Mouse (Mus musculus) MN1 (cell line): ENCODE results near the gene Rb1.
A peak's percentile ranks its signal among the peaks of the same experiment; 100 is the strongest.

ENCODE experiments used
- DNase-seq: peaks from one replicate; pipeline ENCODE4 v3.0.0-alpha.2; 2016; ENCODE audit warnings: low spot score

Rb1 gene

DNA sequence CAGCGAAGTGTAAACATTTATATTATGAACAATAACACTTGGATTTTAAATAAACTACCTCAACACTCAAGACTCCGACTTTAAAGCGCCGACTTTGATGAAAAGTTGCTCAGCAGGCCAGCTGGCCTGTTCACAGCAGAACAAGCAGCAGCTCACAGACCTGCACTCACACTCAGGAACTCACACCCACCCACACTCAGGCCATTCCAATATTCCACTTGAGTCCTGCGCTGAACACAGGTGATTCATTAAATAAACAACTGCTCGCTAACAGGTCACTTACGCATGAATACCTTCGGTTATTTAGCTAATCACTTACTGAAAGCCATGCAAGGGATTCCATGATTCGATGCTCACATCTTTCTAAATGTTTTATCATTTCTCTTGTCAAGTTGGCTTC, 63.4 kb downstream of the Rb1 start:
- no peak for DNase-seq

DNA sequence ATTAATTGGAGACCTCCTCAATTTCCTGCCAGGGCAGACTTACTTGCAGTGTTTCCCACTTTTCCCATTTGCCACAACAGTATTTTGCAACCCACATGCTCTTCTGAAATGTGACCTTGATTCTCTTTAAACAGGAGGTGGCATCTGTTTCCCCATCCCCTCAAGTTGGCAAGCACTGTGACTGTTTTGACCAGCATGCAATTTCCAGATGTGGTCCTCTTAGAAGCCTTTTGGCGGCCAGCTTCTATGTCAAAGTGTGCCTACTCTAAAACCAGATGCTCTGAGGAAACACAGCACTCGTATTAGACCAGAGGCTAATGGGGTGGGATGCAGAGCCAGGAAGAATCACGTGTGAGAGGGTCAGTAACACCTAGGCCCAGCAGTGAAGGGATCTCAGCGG, 67.4 kb downstream of the Rb1 start:
- DNase-seq: no peak

DNA sequence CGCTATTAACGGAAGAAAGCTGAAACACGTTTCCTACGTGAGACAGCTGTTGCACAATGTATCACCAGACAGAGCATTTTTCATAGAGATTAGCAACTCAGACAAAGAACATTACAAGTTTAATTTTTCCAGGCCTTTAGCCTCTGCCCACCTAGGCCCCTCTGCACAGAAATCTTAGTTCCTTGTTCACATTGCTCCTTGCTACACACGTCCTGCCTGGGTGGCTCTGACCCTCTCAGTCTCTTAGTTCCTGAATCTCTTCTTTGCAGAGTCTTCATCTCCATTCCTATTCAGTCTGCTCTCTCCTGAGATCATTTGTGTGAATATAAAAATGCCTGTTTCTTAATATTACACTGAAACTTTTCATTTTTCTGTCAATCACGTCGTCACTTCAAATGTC, 68.3 kb downstream of the Rb1 start:
- no peak for DNase-seq

DNA sequence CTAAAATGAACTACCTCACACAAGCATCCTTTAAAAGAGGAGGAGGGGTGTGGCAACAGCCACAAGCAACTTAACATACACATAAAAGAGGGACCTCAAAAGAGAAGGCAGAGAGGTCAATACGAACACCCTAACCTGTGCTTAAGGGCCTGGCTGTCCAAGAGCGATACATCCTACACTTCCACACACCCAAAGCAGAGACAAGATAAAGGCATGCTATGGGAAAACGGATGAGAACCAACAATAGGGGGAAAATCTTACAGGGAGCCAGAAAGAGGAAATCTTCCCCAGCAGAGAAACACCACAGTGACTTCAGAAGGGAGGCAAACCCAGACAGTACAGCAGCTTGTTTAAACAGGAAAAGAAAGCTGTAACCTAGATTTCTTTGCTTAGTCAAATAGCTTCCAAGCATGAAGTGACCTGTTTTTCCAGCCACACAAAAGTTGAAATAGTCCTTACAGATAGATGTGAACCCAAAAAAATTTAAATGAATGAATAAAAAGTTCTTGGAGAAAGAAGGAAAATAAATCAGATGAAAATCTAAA, 70.1 kb downstream of the Rb1 start:
- no peak for DNase-seq

DNA sequence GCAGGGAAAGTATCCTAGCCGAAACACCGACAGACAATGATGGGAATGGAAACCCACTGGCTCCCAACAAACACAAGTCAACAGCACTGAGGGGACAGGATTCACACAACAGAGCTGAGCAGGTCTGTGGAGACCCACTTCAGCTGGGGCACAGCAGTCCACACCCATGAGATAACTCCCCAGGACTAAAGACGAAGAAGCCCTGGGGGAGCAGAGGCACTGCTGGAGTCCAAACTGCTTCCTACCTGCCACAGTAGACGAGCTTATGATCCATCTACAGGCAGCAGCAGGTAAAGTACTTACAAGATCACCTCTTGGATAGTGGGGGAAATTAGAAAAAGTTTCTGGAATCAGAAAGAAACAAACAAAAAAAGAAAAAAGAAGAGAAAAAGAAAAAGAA, 71.2 kb downstream of the Rb1 start:
- DNase-seq: no peak

DNA sequence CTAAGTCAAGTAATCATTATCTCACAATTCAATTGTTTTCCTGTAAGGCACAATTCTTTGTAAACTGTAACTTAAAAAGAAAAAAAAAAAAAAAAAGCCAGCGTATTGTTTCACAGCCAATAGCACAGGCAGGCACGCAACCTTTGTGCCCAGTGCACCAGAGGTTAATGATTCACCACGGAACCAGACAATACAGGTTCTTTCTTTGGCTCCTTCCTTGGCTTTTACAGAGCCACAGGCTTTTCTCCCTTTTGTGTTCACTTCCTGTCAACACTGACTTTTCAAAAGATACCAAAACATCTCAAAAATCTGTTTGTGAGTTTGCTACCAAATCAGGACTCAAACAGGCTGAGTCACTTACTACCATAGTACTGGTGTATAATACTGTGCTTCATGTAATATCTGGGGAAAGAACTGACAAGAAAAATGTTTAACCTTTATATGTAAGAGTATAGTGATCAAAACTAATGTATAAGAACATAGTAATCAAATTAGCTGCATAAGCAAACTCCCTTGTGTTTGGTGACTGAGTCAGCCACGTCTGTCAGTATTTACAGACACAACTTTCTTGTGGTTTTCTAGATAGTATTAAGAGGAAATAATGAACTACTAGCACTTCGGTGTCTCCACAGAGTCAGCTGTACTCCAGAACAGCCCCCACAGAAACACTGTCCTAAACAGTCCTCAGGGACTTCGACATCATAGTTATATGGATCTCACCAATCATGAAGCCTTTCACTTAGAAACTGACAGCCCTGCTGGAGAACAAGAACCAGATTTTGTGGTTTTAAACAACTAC, 72.0 kb downstream of the Rb1 start:
- no peak for DNase-seq

DNA sequence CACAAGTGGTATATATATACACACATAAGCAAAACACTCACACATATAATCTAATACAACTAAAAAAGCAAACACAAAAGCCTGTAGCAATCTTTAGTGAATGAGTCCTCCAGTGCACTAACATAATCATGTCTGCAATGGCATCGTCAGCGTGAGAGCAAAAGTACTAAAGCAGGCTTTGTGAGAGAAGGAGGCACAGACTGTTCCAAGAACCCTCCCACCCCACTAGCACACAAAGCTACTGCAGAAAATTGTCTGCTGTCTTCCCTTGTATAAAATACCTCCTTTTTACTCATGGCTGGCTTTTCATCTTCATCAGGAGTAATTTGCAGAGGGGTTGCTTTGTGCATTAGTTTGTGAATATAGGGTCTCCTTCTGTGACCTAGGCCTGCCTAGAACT, 73.3 kb downstream of the Rb1 start:
- DNase-seq: no peak

DNA sequence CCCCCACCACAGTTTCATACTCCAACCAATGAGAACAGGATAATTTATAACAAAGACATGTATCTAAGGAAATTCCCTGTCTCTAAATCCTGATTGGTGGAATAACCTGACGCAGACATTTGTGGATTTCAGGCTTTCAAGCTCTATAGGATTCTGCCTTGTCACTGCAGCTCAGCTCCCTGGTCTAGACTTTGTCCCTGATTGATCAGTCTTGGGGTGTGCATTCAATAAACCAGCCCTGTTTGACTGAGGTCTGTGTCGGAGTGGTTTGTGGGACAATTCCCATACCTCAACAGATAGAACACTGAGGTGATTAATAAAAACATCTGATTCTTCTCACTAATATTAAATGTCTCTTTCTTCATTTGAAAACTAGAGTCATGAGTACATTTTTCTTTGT, 75.6 kb downstream of the Rb1 start:
- no peak for DNase-seq

DNA sequence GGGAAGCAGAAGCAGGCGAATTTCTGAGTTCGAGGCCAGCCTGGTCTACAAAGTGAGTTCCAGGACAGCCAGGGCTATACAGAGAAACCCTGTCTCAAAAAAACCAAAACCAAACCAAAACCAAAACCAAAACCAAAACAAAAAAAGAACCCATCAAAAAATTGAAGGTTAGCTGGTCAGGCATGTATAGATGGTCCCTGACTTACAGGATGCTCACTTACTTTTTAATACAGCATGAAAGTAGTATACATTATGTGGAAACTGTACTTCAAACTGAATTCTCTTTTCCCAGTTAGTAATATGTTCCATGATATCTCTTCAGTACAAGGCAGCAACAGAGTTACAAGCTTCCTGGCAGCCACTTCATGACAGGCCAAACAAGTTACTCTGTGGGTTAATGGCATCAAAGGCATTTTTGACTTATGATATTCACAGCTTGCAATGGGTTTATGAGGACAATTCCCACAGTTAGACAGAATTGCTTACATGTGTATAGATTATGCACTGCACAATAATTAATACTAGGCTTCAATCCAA, 81.5 kb downstream of the Rb1 start:
- no peak for DNase-seq

DNA sequence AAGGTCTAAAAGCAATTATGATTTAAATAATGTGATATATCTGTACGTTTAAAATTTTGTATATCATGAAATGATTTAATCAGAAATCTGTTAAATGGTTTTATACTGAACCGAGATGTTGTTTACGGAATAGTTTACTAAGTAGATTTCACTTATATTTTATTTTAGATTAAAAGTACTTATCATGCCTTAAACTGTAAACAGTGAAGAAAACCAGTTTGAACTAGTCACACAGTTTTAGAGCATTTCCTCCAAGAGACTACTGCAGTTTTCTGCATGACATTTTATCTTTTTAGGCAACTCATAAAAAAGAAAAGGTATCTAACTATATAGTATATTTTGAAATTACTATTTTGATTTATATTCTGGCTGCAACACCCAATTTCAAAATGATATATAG, 85.8 kb downstream of the Rb1 start:
- no peak for DNase-seq

DNA sequence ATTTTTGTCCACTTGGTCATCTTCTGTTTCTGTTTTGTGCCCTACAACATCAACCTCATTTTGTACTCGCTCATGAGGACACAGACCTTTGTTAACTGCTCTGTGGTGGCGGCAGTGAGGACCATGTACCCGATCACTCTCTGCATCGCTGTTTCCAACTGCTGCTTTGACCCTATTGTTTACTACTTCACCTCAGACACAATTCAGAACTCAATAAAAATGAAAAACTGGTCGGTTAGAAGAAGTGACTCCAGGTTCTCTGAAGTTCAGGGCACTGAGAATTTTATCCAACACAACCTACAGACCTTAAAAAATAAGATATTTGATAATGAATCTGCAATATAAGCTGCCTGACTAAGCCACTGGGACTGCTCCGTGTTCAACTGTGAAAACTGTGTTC, 86.3 kb downstream of the Rb1 start:
- DNase-seq: no peak

DNA sequence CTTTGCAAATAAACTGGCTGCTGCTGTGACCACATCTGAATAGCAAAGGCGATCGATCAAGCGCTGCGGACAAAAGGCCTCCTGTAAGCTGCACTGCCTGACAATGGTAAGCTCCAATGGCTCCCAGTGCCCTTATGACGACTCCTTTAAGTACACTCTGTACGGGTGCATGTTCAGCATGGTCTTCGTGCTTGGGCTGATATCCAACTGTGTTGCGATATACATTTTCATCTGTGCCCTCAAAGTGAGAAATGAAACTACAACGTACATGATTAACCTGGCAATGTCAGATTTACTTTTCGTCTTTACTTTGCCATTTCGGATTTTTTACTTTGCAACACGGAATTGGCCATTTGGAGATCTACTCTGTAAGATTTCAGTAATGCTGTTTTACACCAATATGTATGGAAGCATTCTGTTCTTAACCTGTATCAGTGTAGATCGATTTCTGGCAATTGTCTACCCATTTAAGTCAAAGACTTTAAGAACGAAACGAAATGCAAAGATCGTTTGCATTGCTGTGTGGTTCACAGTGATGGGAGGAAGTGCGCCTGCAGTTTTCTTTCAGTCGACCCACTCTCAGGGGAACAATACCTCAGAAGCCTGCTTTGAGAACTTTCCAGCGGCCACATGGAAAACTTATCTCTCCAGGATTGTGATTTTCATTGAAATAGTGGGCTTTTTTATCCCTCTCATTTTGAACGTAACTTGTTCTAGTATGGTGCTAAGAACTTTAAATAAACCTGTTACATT, 86.9 kb downstream of the Rb1 start:
- peak; percentile 51 for DNase-seq

DNA sequence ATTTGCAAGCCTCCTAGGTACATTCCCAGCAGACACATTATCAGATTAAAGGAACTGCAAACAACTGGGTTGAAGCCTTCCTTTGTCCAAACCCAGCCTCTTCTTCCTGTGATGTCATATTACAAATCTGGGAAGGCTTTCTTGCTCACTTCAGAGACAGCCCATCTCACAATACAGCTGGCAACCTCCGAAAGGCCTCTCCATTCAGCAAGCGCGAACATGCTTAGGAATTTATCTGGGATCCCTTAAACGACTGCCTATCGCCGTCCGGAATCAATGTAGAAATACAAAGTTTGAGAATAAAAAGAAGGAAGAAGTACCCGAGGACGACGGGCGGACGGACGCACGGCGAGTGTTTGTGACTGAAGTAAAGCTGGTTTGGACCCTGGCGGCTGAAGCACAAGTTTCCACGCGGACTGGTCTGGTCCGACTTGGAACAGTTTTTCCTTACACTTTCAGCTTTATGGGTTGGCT, 87.7 kb downstream of the Rb1 start, which contains the start of gene Lpar6:
TSS of gene Lpar6 (plus strand) at position 48 of the 474 bp plus-strand sequence.
- DNase-seq: peak; percentile 79

DNA sequence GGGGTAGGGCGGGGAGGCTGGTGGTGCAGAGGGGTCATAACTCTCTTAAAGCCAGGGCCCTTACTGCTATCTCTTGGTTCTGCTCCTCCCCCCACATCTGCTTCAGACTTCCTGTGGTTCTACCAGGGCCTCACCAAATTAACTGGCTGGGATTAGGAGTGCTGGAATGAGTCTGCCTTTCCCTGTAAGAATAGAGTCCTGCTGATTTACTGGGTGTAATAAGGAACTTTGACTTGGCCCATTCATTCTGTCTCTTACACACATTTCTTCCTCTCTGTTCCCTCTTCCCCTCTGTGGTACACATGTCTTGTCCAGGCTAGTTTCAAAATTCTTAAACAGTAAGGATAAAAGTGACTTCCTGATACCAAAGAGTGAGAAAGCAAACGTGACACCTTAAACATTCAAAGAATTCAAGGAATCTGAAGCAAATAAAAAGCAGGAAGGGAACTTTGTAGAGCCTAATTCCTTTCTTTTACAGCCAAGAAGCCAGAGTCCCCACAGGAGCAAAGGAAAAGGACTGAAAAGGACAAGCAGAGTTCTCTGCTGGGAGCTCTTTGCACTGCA, 91.1 kb downstream of the Rb1 start:
- DNase-seq: no peak

DNA sequence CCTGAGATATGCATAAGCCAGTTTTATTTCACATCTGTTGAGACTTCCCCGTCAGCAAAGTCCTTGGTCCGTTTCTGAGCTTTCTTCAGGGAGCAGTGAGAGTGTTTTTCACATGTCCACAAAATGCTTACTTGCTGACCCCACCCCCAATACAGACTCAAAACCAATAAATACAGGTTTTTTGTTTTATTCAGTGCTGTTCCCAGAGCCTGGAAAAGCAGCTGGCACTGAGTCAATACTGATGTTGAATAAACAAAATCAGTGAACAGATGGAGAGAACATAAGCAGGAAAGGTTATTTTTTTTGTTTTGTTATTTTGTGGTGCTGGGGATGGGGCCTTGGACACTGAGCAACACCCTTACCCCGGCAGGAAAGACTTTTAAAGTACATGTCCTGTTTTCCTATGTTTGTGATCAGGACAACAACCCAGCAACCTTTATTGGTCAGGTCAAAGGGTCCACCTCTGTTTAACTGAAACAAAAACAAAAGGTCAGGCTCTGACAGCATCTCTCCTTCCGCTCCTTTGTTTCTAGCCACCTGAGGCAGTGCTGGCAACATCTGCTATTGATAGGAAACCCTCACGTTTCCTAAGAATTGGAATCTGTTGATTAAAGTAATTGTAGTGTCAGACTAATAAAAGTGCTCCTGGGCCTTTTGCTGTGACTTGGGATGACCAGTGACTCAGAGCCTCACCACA, 94.2 kb downstream of the Rb1 start:
- DNase-seq: no peak

DNA sequence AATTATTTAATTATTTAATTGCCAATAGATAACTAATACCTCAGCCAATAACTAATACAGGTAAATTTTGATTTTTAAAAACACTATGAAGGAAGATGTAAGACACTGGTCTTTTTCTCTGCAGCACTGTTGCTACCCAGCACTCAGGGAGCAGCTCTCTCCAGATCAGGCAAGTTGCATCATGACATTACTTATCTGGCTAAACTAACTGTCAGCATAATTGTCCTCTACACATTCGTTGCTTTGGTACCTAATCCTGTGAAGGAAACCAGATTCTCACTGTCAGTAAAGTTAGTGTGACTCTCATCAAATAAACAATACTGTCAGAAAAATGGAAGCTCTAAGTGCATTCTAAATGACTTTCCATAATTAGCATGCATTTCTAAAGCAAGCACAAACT, 98.8 kb downstream of the Rb1 start:
- DNase-seq: peak; percentile 41

DNA sequence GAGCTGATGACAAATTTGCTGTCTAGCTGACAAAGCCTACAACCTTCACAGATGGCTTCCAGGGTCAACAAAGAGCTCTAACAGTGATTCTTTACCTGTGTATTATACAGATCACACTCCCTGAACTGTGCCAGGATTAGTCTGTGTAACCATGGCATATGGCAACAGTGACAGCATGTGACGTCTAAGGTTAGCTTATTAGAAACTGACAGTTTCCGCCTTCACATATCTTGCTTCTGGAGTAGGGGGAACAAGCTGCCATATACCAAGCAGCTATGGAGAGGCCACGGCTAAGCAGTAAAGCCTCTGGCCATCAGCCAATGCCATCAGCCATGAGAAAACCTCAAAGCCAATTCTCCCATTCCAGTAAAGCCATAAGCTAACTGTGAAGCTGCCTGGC, 99.3 kb downstream of the Rb1 start:
- DNase-seq: peak; percentile 21

DNA sequence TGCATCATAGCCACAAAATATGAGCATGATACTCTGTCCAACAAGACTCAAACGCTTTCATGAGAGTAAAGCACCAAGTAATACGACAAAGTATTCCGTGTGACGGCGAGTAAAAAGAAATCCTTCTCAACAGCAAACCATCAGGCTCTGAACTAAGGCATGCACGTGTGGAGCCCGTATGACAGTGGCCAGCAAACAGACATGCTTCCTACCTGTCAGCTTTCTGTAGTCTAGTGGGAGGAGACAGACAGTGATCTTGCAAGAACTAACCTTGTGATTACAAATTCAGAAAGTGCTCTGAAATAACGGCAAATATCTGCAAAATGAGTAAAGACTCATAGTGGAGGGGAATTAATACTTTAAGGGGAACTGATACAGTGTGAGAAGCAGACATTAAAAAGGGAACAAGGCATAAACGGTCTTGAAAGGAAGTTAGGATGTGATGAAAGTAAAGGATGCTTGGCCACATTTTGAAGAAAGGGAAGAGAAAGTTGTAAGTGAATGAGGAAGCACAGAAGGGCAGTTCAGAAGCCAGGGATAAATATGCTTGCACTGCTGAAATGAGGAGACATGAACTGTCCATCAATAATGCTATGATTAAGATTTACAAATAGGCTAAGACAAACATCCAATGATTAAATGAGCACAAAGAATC, 103.2 kb downstream of the Rb1 start:
- no peak for DNase-seq

DNA sequence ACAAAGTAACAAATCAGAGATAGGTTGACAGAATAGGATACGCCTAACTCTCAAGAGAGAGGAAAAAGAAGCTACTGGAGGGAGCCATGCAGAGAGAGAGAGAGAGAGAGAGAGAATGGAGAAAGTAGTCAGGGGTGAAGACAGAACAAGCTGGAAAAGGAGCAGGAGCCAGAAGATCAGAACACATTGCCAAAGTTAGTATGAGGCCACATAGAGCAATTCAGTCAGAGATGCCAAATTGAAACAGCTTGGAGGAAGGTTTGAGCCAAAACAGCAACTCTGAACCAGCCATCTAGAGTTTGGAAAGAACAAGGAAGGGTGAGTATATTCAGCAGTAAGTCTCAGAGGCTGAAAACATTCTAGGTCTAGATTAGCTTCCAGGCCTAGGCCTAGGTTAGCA, 108.6 kb downstream of the Rb1 start:
- no peak for DNase-seq

DNA sequence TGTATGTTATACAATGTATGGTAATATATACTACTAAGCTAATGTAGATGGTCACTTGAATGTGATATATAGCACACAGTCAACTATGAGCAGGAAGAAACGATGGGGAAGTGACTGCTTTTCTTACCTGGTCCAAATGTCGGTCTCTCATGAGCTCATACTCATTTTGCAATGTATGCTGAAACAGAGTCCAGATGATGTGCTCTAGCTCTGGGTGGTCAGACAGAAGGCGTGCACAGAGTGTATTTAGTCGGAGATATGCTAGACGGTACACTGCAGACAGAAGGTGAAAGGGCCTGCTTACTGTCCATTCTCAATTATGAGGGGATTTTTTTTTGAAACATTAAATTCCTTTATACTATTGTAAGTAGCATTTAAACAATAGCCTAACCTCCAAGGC, 114.1 kb downstream of the Rb1 start:
- no peak for DNase-seq

DNA sequence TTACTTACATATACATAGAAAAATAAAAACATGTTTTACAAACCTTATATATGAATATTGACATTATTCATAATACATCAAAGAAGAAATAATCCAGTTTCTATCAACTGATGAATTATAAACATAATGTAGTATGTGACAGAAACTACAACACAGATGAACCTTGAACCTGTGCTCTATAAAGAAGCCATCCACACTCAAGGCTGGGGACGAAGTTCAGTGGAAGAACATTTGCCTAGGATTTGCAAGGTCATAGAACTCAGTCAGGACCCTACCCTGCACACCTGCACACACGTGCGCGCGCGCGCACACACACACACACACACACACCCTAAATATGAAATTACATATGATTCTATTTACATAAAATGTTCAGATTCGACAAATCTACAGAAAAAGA, 115.4 kb downstream of the Rb1 start:
- DNase-seq: no peak
